Mouse (Mus musculus): ENCODE data around the gene Itgb7. TPM values are rescaled to one million over a fixed set of nuclear protein-coding genes. Genes with fewer than 3 reads are reported as not detected.

Gene Itgb7
- polyA plus RNA-seq (2015; fragmentation: Nextera tagmentation; extraction: Ambion mirVana): 1.2 and 2.5 TPM in 2 replicates

DNA sequence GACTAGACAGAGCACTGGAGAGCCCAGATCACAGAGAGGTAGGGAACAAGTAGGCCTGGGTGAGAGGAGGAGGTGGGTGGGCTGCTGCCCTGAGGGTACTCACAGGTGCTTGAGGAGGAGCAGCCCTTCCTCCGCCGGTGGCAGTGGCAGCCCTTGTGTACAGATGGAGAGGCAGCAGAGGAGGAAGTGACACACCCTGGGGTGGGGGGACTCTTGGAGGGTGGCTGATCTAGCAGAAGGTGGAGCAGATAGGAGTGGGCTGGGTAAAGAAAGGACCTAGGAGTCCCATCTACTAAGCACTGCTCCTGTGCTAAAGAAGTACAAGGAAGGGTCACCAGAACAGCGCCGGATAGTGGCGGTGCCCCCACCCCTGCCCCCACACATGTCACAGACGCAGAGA, at the start of gene Itgb7:
Gene Itgb7, minus strand, starts transcription at position 197 of the 400 bp plus-strand sequence.

DNA sequence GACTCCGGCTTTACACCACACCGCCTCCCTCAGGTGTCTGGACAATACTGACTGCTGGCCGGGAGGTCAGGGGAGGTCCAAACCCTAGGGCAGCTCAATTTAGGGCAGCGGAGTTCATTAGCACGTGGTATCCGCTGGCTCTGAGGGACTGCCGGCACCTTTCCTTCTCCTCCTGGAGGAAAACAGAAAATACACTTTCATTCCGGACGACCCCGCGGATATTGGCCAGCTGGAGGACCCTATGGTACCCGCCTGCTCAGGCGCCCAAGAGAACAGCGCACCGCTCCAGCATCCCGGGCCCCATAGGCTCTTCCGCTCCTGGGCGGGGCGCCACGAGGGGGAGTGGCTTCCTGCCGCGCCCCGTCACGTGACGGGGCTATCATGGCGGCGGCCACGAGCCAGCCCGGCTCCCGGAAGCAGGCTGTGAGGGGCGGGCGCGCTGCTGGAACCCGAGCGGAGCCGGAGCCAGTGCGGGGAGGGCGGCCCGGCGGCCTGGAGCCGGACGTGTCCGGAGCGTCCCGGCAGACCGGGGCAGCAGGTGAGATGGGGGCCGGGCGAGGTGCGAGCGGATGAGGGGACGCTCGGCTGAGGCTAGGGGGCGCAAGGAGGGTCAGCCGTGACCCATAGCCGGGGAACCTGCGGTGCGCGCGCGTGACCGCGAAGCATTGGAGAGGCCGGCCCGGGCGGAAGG, 47.5 kb upstream of the Itgb7 start, which contains the start of gene Mfsd5:
Gene Mfsd5, plus strand, starts transcription at position 363 of the 691 bp plus-strand sequence.

DNA sequence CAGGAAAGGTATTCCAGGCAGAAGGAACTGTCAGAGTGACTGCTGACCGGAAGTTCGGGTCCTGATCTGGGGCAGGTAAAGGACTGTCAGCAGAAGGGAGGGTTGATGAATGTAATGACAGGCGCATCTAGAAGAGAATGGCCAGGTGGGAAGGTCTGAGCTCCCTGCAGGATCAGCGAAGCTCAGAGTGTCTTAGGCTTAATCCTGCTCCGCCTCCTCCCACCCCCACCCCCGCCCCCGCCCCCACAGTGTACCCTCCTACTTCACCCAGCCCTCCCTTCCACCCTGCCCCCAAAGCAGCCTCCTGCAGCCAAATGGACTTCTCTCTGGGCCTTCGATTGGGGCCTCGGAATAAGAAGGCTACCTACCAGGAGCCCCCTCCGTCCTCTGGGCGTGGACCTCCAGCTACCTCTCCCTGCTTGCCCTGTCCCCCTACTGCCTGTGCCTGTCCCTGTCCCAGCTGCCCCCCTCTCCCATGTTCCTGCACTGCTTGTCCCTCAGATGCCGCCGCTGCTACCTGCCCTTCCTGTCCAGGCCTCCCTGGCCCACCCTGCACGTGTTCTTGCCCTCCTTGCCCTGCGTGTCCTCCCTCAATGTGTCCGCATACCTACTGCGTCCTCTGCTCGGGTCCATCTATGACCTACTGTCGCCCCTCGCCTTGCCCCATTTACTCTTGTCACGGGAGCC, 38.7 kb upstream of the Itgb7 start, which contains the start of gene Gm9918:
Gene Gm9918, plus strand, starts transcription at position 290 of the 687 bp plus-strand sequence.

DNA sequence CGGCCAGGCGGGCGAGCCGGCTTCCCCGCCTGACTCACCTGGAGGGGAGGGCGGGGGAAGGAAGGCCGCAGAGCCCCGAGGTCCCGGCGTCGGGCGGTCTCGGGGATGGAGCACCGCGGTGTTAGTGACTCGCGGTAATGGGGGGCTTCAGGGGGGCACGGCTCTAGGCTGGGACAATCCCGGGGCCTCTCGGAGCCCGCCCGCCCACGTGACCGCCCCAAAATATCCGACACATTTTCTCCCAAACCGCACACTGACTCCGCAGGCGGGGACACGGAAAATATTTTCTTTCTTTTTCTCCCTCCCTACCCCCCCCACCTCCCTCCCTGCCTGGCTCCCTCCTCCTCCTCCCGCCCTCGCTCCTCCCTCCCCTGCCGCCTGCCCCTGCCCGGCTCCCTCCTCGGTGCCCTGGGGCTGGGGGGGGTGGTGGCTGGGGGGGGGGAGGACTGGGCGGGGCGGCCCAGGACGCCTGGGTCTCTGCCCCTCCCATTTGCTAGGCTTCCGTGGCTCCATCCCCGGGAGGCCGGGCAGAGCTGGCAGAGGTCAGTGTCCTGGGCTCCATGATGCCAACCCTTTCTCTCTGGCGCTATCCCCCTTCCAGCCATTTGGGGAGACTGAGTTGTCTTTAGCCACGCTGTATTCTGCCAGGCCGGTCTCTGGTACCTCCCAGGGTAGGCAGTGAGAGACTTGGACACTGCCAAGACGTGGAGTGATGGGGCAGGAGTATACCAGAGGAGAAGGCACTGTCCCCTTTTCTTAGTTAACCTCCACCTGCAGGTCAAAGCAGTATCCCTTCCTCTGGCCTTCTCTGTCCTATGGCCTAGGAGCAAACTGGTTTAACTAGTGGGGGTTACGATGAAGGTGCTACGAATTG, 25.7 kb upstream of the Itgb7 start, which contains the start of gene Rarg:
Gene Rarg, minus strand, starts transcription at position 316 of the 874 bp plus-strand sequence.

DNA sequence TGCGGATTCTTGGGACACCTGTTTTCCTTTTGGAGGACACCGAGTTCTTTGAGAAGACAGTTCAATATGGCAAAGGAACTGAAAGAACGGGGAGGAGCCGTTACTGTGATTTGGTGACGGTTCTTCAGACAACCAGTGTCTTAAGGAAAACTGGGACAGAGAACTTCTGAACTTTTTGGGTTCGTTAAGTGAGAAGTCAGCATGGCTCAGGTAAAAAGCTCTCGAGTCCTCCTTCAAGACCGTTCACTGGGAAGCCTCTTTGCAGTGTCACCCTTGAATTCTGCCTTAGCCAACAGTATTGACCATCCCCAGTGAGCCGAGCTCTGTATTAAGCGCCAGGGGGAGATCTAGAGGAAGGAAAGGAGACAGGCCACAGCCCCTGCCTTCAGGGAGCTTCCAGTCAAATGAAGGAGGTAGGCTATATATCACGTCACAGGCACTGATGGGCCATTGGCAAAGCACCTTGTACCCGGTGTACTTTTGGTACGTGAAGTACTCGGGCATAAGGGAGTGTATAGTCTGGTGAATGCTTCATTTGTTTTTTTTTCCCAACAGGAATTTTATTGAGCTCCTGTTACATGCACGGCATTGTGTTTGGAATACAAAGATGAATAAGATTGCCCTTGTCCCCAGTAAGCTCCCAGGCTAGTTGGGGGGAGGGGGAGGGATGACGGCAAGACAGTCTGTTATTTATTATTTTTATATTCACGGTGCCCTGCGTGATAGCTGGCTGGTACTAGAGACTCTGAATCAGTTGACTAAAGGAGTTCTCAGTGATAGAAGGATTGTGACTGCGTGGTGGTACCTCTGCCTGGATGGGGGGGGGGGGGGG, 26.9 kb downstream of the Itgb7 start, which contains the start of gene Csad:
Gene Csad, minus strand, starts transcription at position 51 of the 832 bp plus-strand sequence.

DNA sequence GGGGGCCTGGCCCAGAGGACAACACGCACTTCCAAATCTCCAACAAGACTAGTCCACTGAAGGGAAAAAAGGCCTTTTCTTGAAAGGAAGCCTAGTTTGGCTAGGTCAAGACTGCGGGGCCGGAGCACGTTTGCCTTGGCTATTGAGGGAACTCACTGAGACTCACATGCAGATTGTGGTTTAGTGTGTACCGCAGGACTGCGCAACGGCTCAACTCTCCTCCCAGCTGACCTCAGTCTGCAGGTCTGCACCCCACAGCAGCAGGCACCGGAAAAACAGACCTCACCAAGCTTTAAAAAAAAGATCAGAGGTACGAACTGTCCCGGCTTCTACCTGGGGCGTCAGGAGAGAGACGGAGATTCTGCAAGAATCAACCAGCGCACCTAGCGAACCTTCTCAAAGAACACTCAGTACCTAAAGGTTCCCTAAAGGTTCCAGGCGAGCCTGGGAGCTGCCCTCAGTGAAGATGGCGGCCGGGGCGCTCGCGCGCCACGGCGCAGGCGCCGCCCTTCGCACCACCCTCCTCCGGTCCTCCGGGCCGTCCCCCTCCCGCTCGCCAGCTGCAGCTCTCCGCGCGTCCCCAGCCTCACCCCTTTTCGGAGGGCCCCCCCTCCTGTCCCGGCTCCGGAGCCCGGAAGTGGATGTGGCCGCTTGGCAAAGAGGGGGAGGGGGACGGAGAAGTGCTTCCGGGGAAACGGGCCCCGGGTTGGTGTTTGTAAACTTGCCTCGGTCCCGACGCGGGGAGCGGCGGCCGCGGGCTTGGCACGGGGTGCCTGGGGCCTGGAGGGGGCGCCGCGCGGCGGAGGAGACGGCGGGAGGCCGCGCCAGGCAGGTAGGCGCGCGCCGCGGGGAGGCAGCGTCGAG, 28.5 kb downstream of the Itgb7 start, which contains the start of gene Zfp740:
Gene Zfp740, plus strand, starts transcription at position 279 of the 864 bp plus-strand sequence.

Other genes with a start within 250 kb of the Itgb7 start
- gene Krt8, start 227.5 kb downstream of the Itgb7 start, polyA plus RNA-seq (2015; fragmentation: Nextera tagmentation; extraction: Ambion mirVana): 1,267 and 1,548 TPM in 2 replicates
- gene Krt18, start 203.8 kb downstream of the Itgb7 start, polyA plus RNA-seq (2015; fragmentation: Nextera tagmentation; extraction: Ambion mirVana): 1,517 and 1,777 TPM in 2 replicates
- gene Eif4b, start 158.2 kb downstream of the Itgb7 start, polyA plus RNA-seq (2015; fragmentation: Nextera tagmentation; extraction: Ambion mirVana): 68.1 and 68.6 TPM in 2 replicates
- 18.6 and 24.0 TPM in 2 replicates for gene Tns2, start 131.5 kb downstream of the Itgb7 start, polyA plus RNA-seq (2015; fragmentation: Nextera tagmentation; extraction: Ambion mirVana)
- gene Spryd3, start 95.7 kb downstream of the Itgb7 start, polyA plus RNA-seq (2015; fragmentation: Nextera tagmentation; extraction: Ambion mirVana): 26.5 and 29.8 TPM in 2 replicates
- gene Igfbp6, start 87.6 kb downstream of the Itgb7 start, polyA plus RNA-seq (2015; fragmentation: Nextera tagmentation; extraction: Ambion mirVana): 78.2 and 93.2 TPM in 2 replicates
- gene Soat2, start 81.4 kb downstream of the Itgb7 start, polyA plus RNA-seq (2015; fragmentation: Nextera tagmentation; extraction: Ambion mirVana): 0.16 and 0.88 TPM in 2 replicates
- 21.3 and 21.8 TPM in 2 replicates for gene Zfp740, start 28.7 kb downstream of the Itgb7 start, polyA plus RNA-seq (2015; fragmentation: Nextera tagmentation; extraction: Ambion mirVana)
- 54.0 and 55.8 TPM in 2 replicates for gene Csad, start 27.2 kb downstream of the Itgb7 start, polyA plus RNA-seq (2015; fragmentation: Nextera tagmentation; extraction: Ambion mirVana)
- 27.1 and 28.4 TPM in 2 replicates for gene Rarg, start 25.6 kb upstream of the Itgb7 start, polyA plus RNA-seq (2015; fragmentation: Nextera tagmentation; extraction: Ambion mirVana)
- gene Gm9918, start 38.6 kb upstream of the Itgb7 start, polyA plus RNA-seq (2015; fragmentation: Nextera tagmentation; extraction: Ambion mirVana): 0.07 TPM in 1 of 2 replicates, not detected in the other
- 81.9 and 85.2 TPM in 2 replicates for gene Mfsd5, start 47.5 kb upstream of the Itgb7 start, polyA plus RNA-seq (2015; fragmentation: Nextera tagmentation; extraction: Ambion mirVana)
- gene Espl1, start 64.3 kb upstream of the Itgb7 start, polyA plus RNA-seq (2015; fragmentation: Nextera tagmentation; extraction: Ambion mirVana): 4.2 and 5.0 TPM in 2 replicates
- gene Pfdn5, start 94.2 kb upstream of the Itgb7 start, polyA plus RNA-seq (2015; fragmentation: Nextera tagmentation; extraction: Ambion mirVana): 296 and 317 TPM in 2 replicates
- gene Myg1, start 99.8 kb upstream of the Itgb7 start, polyA plus RNA-seq (2015; fragmentation: Nextera tagmentation; extraction: Ambion mirVana): 46.2 and 48.2 TPM in 2 replicates
- gene Aaas, start 118.8 kb upstream of the Itgb7 start, polyA plus RNA-seq (2015; fragmentation: Nextera tagmentation; extraction: Ambion mirVana): 28.3 and 30.9 TPM in 2 replicates
- 0.24 TPM in 2 replicates for gene Sp7, start 135.2 kb upstream of the Itgb7 start, polyA plus RNA-seq (2015; fragmentation: Nextera tagmentation; extraction: Ambion mirVana)
- 4.4 and 4.8 TPM in 2 replicates for gene Sp1, start 174.2 kb upstream of the Itgb7 start, polyA plus RNA-seq (2015; fragmentation: Nextera tagmentation; extraction: Ambion mirVana)
- 0.27 and 0.63 TPM in 2 replicates for gene Amhr2, start 213.4 kb upstream of the Itgb7 start, polyA plus RNA-seq (2015; fragmentation: Nextera tagmentation; extraction: Ambion mirVana)
- gene Prr13, start 227.1 kb upstream of the Itgb7 start, polyA plus RNA-seq (2015; fragmentation: Nextera tagmentation; extraction: Ambion mirVana): 111 and 151 TPM in 2 replicates
- gene Pcbp2, start 238.6 kb upstream of the Itgb7 start, polyA plus RNA-seq (2015; fragmentation: Nextera tagmentation; extraction: Ambion mirVana): 88.8 and 93.4 TPM in 2 replicates

All from urinary bladder, postnatal 0 days (tissue).